Mouse (Mus musculus) G1E (cell line): Measurements from ENCODE around the gene Ccnk. TPM values are rescaled to one million over a fixed set of nuclear protein-coding genes. Genes with fewer than 3 reads are reported as not detected.

ENCODE experiments used
- ATAC-seq: 2 replicates; pipeline ENCODE4 v1.8.0; 2016; ENCODE audit warnings: mild to moderate bottlenecking; ENCODE audit not compliant: insufficient number of reproducible peaks, poor library complexity, low FRiP score, severe bottlenecking; ENCODE audit errors: extremely low read depth
- DNase-seq: peaks from one replicate; pipeline ENCODE4 v3.0.0; 2012; ENCODE audit warnings: low spot score
- H3K27me3 ChIP-seq: 2 replicates; pipeline ENCODE4 v1.6.1; 2012; ENCODE audit warnings: mild to moderate bottlenecking, low read length, inconsistent platforms; ENCODE audit not compliant: insufficient read depth
- H3K36me3 ChIP-seq: replicated peaks from 2 replicates; pipeline ENCODE3; 2012; ENCODE audit warnings: mild to moderate bottlenecking, inconsistent platforms
- H3K4me1 ChIP-seq: 2 replicates; pipeline ENCODE4 v1.6.1; 2012; ENCODE audit warnings: low read depth, low read length, inconsistent platforms, mixed read lengths; ENCODE audit not compliant: insufficient read depth
- H3K4me3 ChIP-seq: 2 replicates; pipeline ENCODE4 v1.5.1; 2012; ENCODE audit warnings: low read depth, mild to moderate bottlenecking, inconsistent platforms, low read length, moderate library complexity, mixed read lengths
- H3K9me3 ChIP-seq: replicated peaks from 2 replicates; pipeline ENCODE4 v1.6.1; 2012; ENCODE audit warnings: inconsistent platforms
- CTCF ChIP-seq: IDR thresholded peaks from 2 replicates; pipeline ENCODE4 v1.5.1; 2012; ENCODE audit warnings: low read depth, low read length, inconsistent platforms, mixed read lengths
- GATA1 ChIP-seq: IDR thresholded peaks from 2 replicates; pipeline ENCODE4 v1.6.1; 2012; ENCODE audit warnings: borderline replicate concordance, low read length, inconsistent platforms, mixed read lengths
- GATA2 ChIP-seq: IDR thresholded peaks from 2 replicates; pipeline ENCODE4 v1.6.1; 2012; ENCODE audit warnings: low read depth, low read length, inconsistent platforms, borderline replicate concordance
- POLR2AphosphoS5 ChIP-seq: IDR thresholded peaks from 2 replicates; pipeline ENCODE4 v1.6.1; 2012; ENCODE audit warnings: low read depth, low read length, inconsistent platforms; ENCODE audit not compliant: insufficient replicate concordance
- TAL1 ChIP-seq: conservative IDR thresholded peaks from 2 replicates; pipeline ENCODE4 v1.6.1; 2012; ENCODE audit warnings: low read depth, low read length, inconsistent platforms, mixed read lengths
- polyA plus RNA-seq: library from polyadenylated mRNA; stranded (reverse); fragments of >175 nt; gene quantifications from 2 replicates; pipeline ENCODE4 v1.2.3, GENCODE M21; 2012
- total RNA-seq, 2 experiments: library from RNA; stranded (forward) in 1 of 2; stranded (reverse) in 1 of 2; fragments of 200-1000 nt in 1 of 2; fragments of >200 nt in 1 of 2; fragmentation: Nextera tagmentation in 1 of 2; gene quantifications; 2 replicates each; pipeline ENCODE4 v1.2.3; 2014 to 2017

Gene Ccnk
- total and polyA plus RNA-seq, 3 experiments, result 13.9 to 214 (median 206) TPM

GRCm38 (mm10) chr12:108225781-108226180 lies 46.4 kb downstream of the Ccnk start:
- DNase-seq (no peak), ATAC-seq (no peak)
- Histone ChIP-seq H3K4me3 (peak overlapping the region; percentile 0; the same call in 1 of the 2 replicates), H3K36me3 (no peaks in the 10 kb centered on the region), H3K27me3 (no peaks in the 10 kb centered on the region; the same call in 1 of the 2 replicates), H3K4me1 (no peaks in the 10 kb centered on the region; the same call in 1 of the 2 replicates), H3K9me3 (peaks cover 90% of the 10 kb centered on the region)
- no peak for TF ChIP-seq TAL1
- TF ChIP-seq CTCF, result no peak
- TF ChIP-seq GATA2, result no peak
- TF ChIP-seq POLR2AphosphoS5, result no peak
- TF ChIP-seq GATA1, result no peak

- H3K36me3 ChIP-seq, result no peaks in the 10 kb centered on the region
- DNase-seq (no peak), ATAC-seq (no peak)
- no peaks in the 10 kb centered on the region; the same call in 1 of the 2 replicates for H3K4me1 ChIP-seq
- peaks cover 90% of the 10 kb centered on the region for H3K9me3 ChIP-seq
- peak overlapping the region; percentile 0; the same call in 1 of the 2 replicates for H3K4me3 ChIP-seq
- no peaks in the 10 kb centered on the region; the same call in 1 of the 2 replicates for H3K27me3 ChIP-seq
- TF ChIP-seq GATA1, result no peak
- TF ChIP-seq POLR2AphosphoS5, result no peak
- no peak for TF ChIP-seq GATA2
- TF ChIP-seq CTCF, result no peak
- TF ChIP-seq TAL1, result no peak
Measured at GRCm38 (mm10) chr12:108226216-108226615, 46.8 kb downstream of the Ccnk start.

GRCm38 (mm10) chr12:108226941-108227340 lies 47.6 kb downstream of the Ccnk start:
- Histone ChIP-seq H3K4me3 (no peak overlapping the region; the same call in 1 of the 2 replicates), H3K9me3 (peaks cover 90% of the 10 kb centered on the region), H3K27me3 (no peaks in the 10 kb centered on the region; the same call in 1 of the 2 replicates), H3K4me1 (no peaks in the 10 kb centered on the region; the same call in 1 of the 2 replicates), H3K36me3 (no peaks in the 10 kb centered on the region)
- TF ChIP-seq TAL1, result no peak
- no peak for TF ChIP-seq GATA2
- TF ChIP-seq GATA1, result no peak
- no peak for TF ChIP-seq POLR2AphosphoS5
- no peak for TF ChIP-seq CTCF
- ATAC-seq (no peak), DNase-seq (no peak)

GRCm38 (mm10) chr12:108227527-108227926 lies 48.1 kb downstream of the Ccnk start:
- no peak for TF ChIP-seq CTCF
- no peaks in the 10 kb centered on the region for H3K36me3 ChIP-seq
- H3K4me3 ChIP-seq, result peak overlapping the region; percentile 5; the same call in 1 of the 2 replicates
- DNase-seq (no peak), ATAC-seq (no peak)
- no peaks in the 10 kb centered on the region; the same call in 1 of the 2 replicates for H3K27me3 ChIP-seq
- no peaks in the 10 kb centered on the region; the same call in 1 of the 2 replicates for H3K4me1 ChIP-seq
- H3K9me3 ChIP-seq, result peaks cover 94% of the 10 kb centered on the region

- H3K9me3 ChIP-seq, result peaks cover 95% of the 10 kb centered on the region
- H3K4me1 ChIP-seq, result no peaks in the 10 kb centered on the region; the same call in 1 of the 2 replicates
- no peaks in the 10 kb centered on the region for H3K36me3 ChIP-seq
- ATAC-seq (no peak), DNase-seq (no peak)
- TF ChIP-seq TAL1, result no peak
- no peak for TF ChIP-seq GATA2
- TF ChIP-seq POLR2AphosphoS5, result no peak
- TF ChIP-seq GATA1, result no peak
- TF ChIP-seq CTCF, result no peak
- H3K4me3 ChIP-seq, result no peak overlapping the region
- no peaks in the 10 kb centered on the region; the same call in 1 of the 2 replicates for H3K27me3 ChIP-seq
Measured at GRCm38 (mm10) chr12:108230077-108230476, 50.7 kb downstream of the Ccnk start.

- H3K27me3 ChIP-seq, result no peaks in the 10 kb centered on the region; the same call in 1 of the 2 replicates
- no peak for ATAC-seq
- H3K36me3 ChIP-seq, result no peaks in the 10 kb centered on the region
- TF ChIP-seq POLR2AphosphoS5 (no peak), TAL1 (no peak), GATA1 (no peak), CTCF (no peak), GATA2 (no peak)
- no peak overlapping the region; the same call in 1 of the 2 replicates for H3K4me3 ChIP-seq
- no peak for DNase-seq
- peaks cover 94% of the 10 kb centered on the region for H3K9me3 ChIP-seq
- no peaks in the 10 kb centered on the region for H3K4me1 ChIP-seq
Measured at GRCm38 (mm10) chr12:108230821-108231794, 51.7 kb downstream of the Ccnk start.
